Comparison of ENCODE assay signal across 13 mouse cellular contexts in the genomic region with DNA sequence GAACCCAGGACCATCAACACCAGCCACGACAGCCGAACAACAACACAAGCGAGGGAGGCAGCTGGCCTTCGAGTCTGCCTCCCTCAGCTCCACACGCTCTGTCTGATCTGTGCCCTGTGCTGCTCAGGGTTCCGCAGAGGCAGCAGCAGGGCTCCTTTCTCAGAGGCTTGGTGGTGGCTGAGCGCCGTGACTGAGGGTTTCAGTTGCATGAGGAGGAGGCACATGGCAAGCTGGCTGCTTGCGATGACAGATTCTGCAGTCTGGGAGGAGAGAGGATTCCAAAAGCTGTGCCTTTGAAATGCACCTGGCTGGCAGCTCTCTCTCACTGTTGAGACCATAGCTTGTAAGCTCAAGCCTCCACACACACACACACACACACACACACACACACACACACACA. TPM values are rescaled to one million over a fixed set of nuclear protein-coding genes. Genes with fewer than 3 reads are reported as not detected.
A peak's percentile ranks its signal among the peaks of the same experiment; 100 is the strongest.
DNase-seq lines count a peak whose midpoint lies in the region; ATAC-seq and TF ChIP-seq lines count a peak whose summit lies in the region.
"Had no signal": no experiment of that assay in that cellular context is flagged by ENCODE, and none has a peak within 500 bp of the region (broad histone marks: within the 10 kb centered on the region; RNA-seq: fewer than 3 reads in every experiment).

No protein-coding gene starts in this region.

- no peaks in the 10 kb centered on the region for H3K27me3 ChIP-seq in heart, embryonic 13.5 days (replicated peaks)
- no peaks in the 10 kb centered on the region for H3K27me3 ChIP-seq in heart, embryonic 12.5 days (replicated peaks)
- H3K27me3 ChIP-seq in G1E (ENCODE audit: insufficient read depth, low read length) = no peaks in the 10 kb centered on the region; the same call in 1 of the 2 replicates
- no peaks in the 10 kb centered on the region for H3K27me3 ChIP-seq in embryonic facial prominence, embryonic 13.5 days
- H3K27me3 ChIP-seq: heart, embryonic 15.5 days had no signal

- no peak overlapping the region for H3K4me3 ChIP-seq in heart, embryonic 13.5 days
- no peak overlapping the region for H3K4me3 ChIP-seq in heart, embryonic 12.5 days
- H3K4me3 ChIP-seq in G1E (ENCODE audit: low read depth, low read length) = peak overlapping the region; percentile 33; the same call in 1 of the 2 replicates
- H3K4me3 ChIP-seq in embryonic facial prominence, embryonic 13.5 days = no peak overlapping the region
- H3K4me3 ChIP-seq in lung, adult 2 months (replicated peaks; ENCODE audit: extremely low read depth, low read depth, low read length) = no peak overlapping the region
- H3K4me3 ChIP-seq: heart, embryonic 15.5 days had no signal

- peak; percentile 40 for DNase-seq in layer of hippocampus, adult 9-11 months
- no peak for DNase-seq in layer of hippocampus, postnatal 10 days (ENCODE audit: low spot score in 2 of 2)
- no peak for DNase-seq in G1E (ENCODE audit: low spot score)
- DNase-seq in spleen, postnatal 4 days (ENCODE audit: low spot score in 2 of 2) = no peak
- no peak for DNase-seq in lung, adult 2 months
- DNase-seq: liver; lung, embryonic 14.5 days; spleen, adult 18-20 months; thymus, postnatal 14 days had no signal

- H3K4me1 ChIP-seq in heart, embryonic 13.5 days = peaks cover 70% of the 10 kb centered on the region
- peaks cover 66% of the 10 kb centered on the region for H3K4me1 ChIP-seq in heart, embryonic 12.5 days (replicated peaks)
- H3K4me1 ChIP-seq in G1E (ENCODE audit: insufficient read depth, low read depth, low read length) = no peaks in the 10 kb centered on the region
- peaks cover 63% of the 10 kb centered on the region for H3K4me1 ChIP-seq in embryonic facial prominence, embryonic 13.5 days
- H3K4me1 ChIP-seq in lung, adult 2 months (ENCODE audit: control insufficient read depth, insufficient read depth, low read length) = peaks cover 25% of the 10 kb centered on the region

- H3K36me3 ChIP-seq in heart, embryonic 13.5 days = no peaks in the 10 kb centered on the region
- H3K36me3 ChIP-seq in heart, embryonic 12.5 days = no peaks in the 10 kb centered on the region
- no peaks in the 10 kb centered on the region for H3K36me3 ChIP-seq in G1E (replicated peaks)
- no peaks in the 10 kb centered on the region for H3K36me3 ChIP-seq in embryonic facial prominence, embryonic 13.5 days
- H3K36me3 ChIP-seq: heart, embryonic 15.5 days had no signal

- ATAC-seq in heart, embryonic 13.5 days (ENCODE audit: extremely low read depth, insufficient number of reproducible peaks, low FRiP score, low TSS enrichment) = no peak
- ATAC-seq in heart, embryonic 12.5 days (ENCODE audit: insufficient number of reproducible peaks, low FRiP score) = no peak
- ATAC-seq in G1E (ENCODE audit: extremely low read depth, insufficient number of reproducible peaks, low FRiP score, poor library complexity, severe bottlenecking) = no peak
- no peak for ATAC-seq in embryonic facial prominence, embryonic 13.5 days (ENCODE audit: insufficient number of reproducible peaks, insufficient read depth, low FRiP score, low TSS enrichment, low read depth)

- no peaks in the 10 kb centered on the region for H3K9me3 ChIP-seq in heart, embryonic 13.5 days
- H3K9me3 ChIP-seq in heart, embryonic 12.5 days (replicated peaks) = no peaks in the 10 kb centered on the region
- H3K9me3 ChIP-seq in G1E (replicated peaks) = peaks cover 95% of the 10 kb centered on the region
- no peaks in the 10 kb centered on the region for H3K9me3 ChIP-seq in embryonic facial prominence, embryonic 13.5 days
- H3K9me3 ChIP-seq: heart, embryonic 15.5 days had no signal

- TF ChIP-seq CTCF in G1E (IDR thresholded peaks at IDR 0.05; ENCODE audit: low read depth, low read length) = no peak
- TF ChIP-seq CTCF in lung, adult 2 months (IDR thresholded peaks at IDR 0.05; ENCODE audit: insufficient read depth, low read length) = no peak

- no peak overlapping the region for H3K27ac ChIP-seq in heart, embryonic 13.5 days (replicated peaks)
- no peak overlapping the region for H3K27ac ChIP-seq in heart, embryonic 12.5 days (ENCODE audit: poor library complexity, severe bottlenecking)
- H3K27ac ChIP-seq in embryonic facial prominence, embryonic 13.5 days = 0 out of 2 replicates have a peak overlapping the region, but pooled peaks have one; percentile 22
- H3K27ac ChIP-seq: heart, embryonic 15.5 days had no signal

- no peak overlapping the region for H3K4me2 ChIP-seq in heart, embryonic 13.5 days
- no peak overlapping the region for H3K4me2 ChIP-seq in heart, embryonic 12.5 days
- H3K4me2 ChIP-seq in embryonic facial prominence, embryonic 13.5 days = no peak overlapping the region
- H3K4me2 ChIP-seq: heart, embryonic 15.5 days; lung, embryonic 14.5 days had no signal

- peak overlapping the region; percentile 40; the same call in 1 of the 2 replicates for H3K9ac ChIP-seq in heart, embryonic 13.5 days
- H3K9ac ChIP-seq in heart, embryonic 12.5 days = no peak overlapping the region
- no peak overlapping the region for H3K9ac ChIP-seq in embryonic facial prominence, embryonic 13.5 days
- H3K9ac ChIP-seq: heart, embryonic 15.5 days; lung, embryonic 14.5 days had no signal

- no peak for TF ChIP-seq POLR2A in lung, adult 2 months (IDR thresholded peaks at IDR 0.05; ENCODE audit: borderline replicate concordance, extremely low read depth, low read depth, low read length)

- 74% methylated on average over 9 of the region's 9 CpGs for WGBS in heart, embryonic 13.5 days
- 70% methylated on average over 9 of the region's 9 CpGs for WGBS in heart, embryonic 12.5 days
- WGBS in embryonic facial prominence, embryonic 13.5 days = 60% methylated on average over 9 of the region's 9 CpGs
- WGBS in lung, adult 2 months = 75% methylated on average over 9 of the region's 9 CpGs

RNA-seq across cellular contexts. Expression of a gene that starts 17.3 kb away (rescaled TPM):
- 7.1 TPM in 2 replicates for polyA plus RNA-seq in heart, embryonic 13.5 days (2015; fragmentation: Nextera tagmentation; extraction: Ambion mirVana)
- polyA plus RNA-seq in heart, embryonic 12.5 days (2016; fragmentation: Nextera tagmentation; extraction: Ambion mirVana) = 16.3 and 16.6 TPM in 2 replicates
- total RNA-seq in layer of hippocampus, postnatal 10 days (2021) = 100 to 1,000 TPM; 313 to 315 TPM
- total RNA-seq in G1E (2014; fragmentation: Nextera tagmentation) (0.45 TPM in 1 of 2 replicates, not detected in the other), G1E (2017) (0.06 and 0.16 TPM in 2 replicates)
- polyA plus RNA-seq in G1E (2012) = 0.01 TPM in 1 of 2 replicates, not detected in the other
- 12.2 and 14.4 TPM in 2 replicates for polyA plus RNA-seq in embryonic facial prominence, embryonic 13.5 days (2015; fragmentation: Nextera tagmentation; extraction: Ambion mirVana)
- 24.1 and 28.0 TPM in 2 replicates for polyA plus RNA-seq in lung, adult 2 months (2012; rRNA removed)
